Mouse (Mus musculus): ENCODE measurements at regions not wholly inside any gene's neighbourhood (a gene's known extent, or its start where the extent isn't known, plus 50 kb on each side); places are given as distances from the start of the nearest gene placed in this dataset.

GRCm38 (mm10) chr1:168685147-168685546 lies 253.1 kb upstream of the Pbx1 start:
- TF ChIP-seq POLR2A (IDR thresholded peaks at IDR 0.05; ENCODE audit: borderline replicate concordance, low read depth, low read length) (no peak), CTCF (IDR thresholded peaks at IDR 0.05; ENCODE audit: low read depth, low read length) (no peak)
